Mouse (Mus musculus): ENCODE data around the gene Tesmin. TPM values are rescaled to one million over a fixed set of nuclear protein-coding genes. Genes with fewer than 3 reads are reported as not detected.

Tesmin gene
- total and polyA plus RNA-seq, 2 experiments from 2014 or later: 0.27 to 0.93 TPM

- Histone ChIP-seq H3K27me3 (ENCODE audit: insufficient read depth, low read length) (no peaks in the 10 kb centered on the region), H3K36me3 (ENCODE audit: insufficient read depth, low read length) (no peaks in the 10 kb centered on the region), H3K27ac (ENCODE audit: low read depth, low read length) (no peak overlapping the region), H3K9ac (replicated peaks; ENCODE audit: low read length, poor library complexity, severe bottlenecking) (no peak overlapping the region), H3K4me1 (ENCODE audit: insufficient read depth, low read length) (no peaks in the 10 kb centered on the region; the same call in 1 of the 2 replicates), H3K4me3 (ENCODE audit: low read depth, low read length) (no peak overlapping the region), H3K9me3 (ENCODE audit: low read length) (no peaks in the 10 kb centered on the region), H3K4me2 (ENCODE audit: low read depth, low read length, poor library complexity, severe bottlenecking) (no peak overlapping the region)
- ATAC-seq (ENCODE audit: low FRiP score): no peak
- no peak for DNase-seq (ENCODE audit: low spot score)
- TF ChIP-seq CTCF (IDR thresholded peaks at IDR 0.05): no peak
- 87% methylated on average over 7 of the region's 7 CpGs for WGBS
Measured at GRCm38 (mm10) chr19:3401504-3401903, 12.8 kb downstream of the Tesmin start.

- no peaks in the 10 kb centered on the region for H3K9me3 ChIP-seq (ENCODE audit: low read length)
- DNase-seq (ENCODE audit: low spot score): peak; percentile 65
Measured at GRCm38 (mm10) chr19:3401943-3402342, 13.3 kb downstream of the Tesmin start.

GRCm38 (mm10) chr19:3402390-3402789, 13.7 kb downstream of the Tesmin start:
- H3K4me3 ChIP-seq (ENCODE audit: low read depth, low read length): no peak overlapping the region
- no peaks in the 10 kb centered on the region for H3K27me3 ChIP-seq (ENCODE audit: insufficient read depth, low read length)
- H3K9ac ChIP-seq (replicated peaks; ENCODE audit: low read length, poor library complexity, severe bottlenecking): no peak overlapping the region
- no peak for ATAC-seq (ENCODE audit: low FRiP score)
- no peak overlapping the region for H3K4me2 ChIP-seq (ENCODE audit: low read depth, low read length, poor library complexity, severe bottlenecking)
- no peaks in the 10 kb centered on the region for H3K36me3 ChIP-seq (ENCODE audit: insufficient read depth, low read length)
- 84% methylated on average over 6 of the region's 6 CpGs for WGBS
- no peak for DNase-seq (ENCODE audit: low spot score)
- TF ChIP-seq CTCF (IDR thresholded peaks at IDR 0.05): no peak
- no peaks in the 10 kb centered on the region; the same call in 1 of the 2 replicates for H3K4me1 ChIP-seq (ENCODE audit: insufficient read depth, low read length)
- H3K27ac ChIP-seq (ENCODE audit: low read depth, low read length): no peak overlapping the region
- H3K9me3 ChIP-seq (ENCODE audit: low read length): no peaks in the 10 kb centered on the region

More at GRCm38 (mm10) chr19:3401943-3402342, 13.3 kb downstream of the Tesmin start:
- Histone ChIP-seq H3K27ac (ENCODE audit: low read depth, low read length) (no peak overlapping the region), H3K4me2 (ENCODE audit: low read depth, low read length, poor library complexity, severe bottlenecking) (no peak overlapping the region), H3K36me3 (ENCODE audit: insufficient read depth, low read length) (no peaks in the 10 kb centered on the region), H3K4me1 (ENCODE audit: insufficient read depth, low read length) (no peaks in the 10 kb centered on the region; the same call in 1 of the 2 replicates), H3K4me3 (ENCODE audit: low read depth, low read length) (no peak overlapping the region), H3K9ac (replicated peaks; ENCODE audit: low read length, poor library complexity, severe bottlenecking) (no peak overlapping the region), H3K27me3 (ENCODE audit: insufficient read depth, low read length) (no peaks in the 10 kb centered on the region)
- no peak for ATAC-seq (ENCODE audit: low FRiP score)
- 42% methylated on average over 7 of the region's 7 CpGs for WGBS
- TF ChIP-seq CTCF (IDR thresholded peaks at IDR 0.05): no peak

GRCm38 (mm10) chr19:3404030-3404429, 15.4 kb downstream of the Tesmin start:
- 81% methylated on average over 7 of the region's 7 CpGs for WGBS
- H3K36me3 ChIP-seq (ENCODE audit: insufficient read depth, low read length): no peaks in the 10 kb centered on the region
- H3K9ac ChIP-seq (replicated peaks; ENCODE audit: low read length, poor library complexity, severe bottlenecking): no peak overlapping the region
- no peak for TF ChIP-seq CTCF (IDR thresholded peaks at IDR 0.05)
- H3K4me1 ChIP-seq (ENCODE audit: insufficient read depth, low read length): no peaks in the 10 kb centered on the region; the same call in 1 of the 2 replicates
- DNase-seq (ENCODE audit: low spot score): no peak
- no peaks in the 10 kb centered on the region for H3K27me3 ChIP-seq (ENCODE audit: insufficient read depth, low read length)
- H3K27ac ChIP-seq (ENCODE audit: low read depth, low read length): no peak overlapping the region
- H3K4me2 ChIP-seq (ENCODE audit: low read depth, low read length, poor library complexity, severe bottlenecking): no peak overlapping the region
- no peak overlapping the region for H3K4me3 ChIP-seq (ENCODE audit: low read depth, low read length)
- no peak for ATAC-seq (ENCODE audit: low FRiP score)
- no peaks in the 10 kb centered on the region for H3K9me3 ChIP-seq (ENCODE audit: low read length)

GRCm38 (mm10) chr19:3405531-3406281, 17.0 kb downstream of the Tesmin start:
- TF ChIP-seq CTCF (IDR thresholded peaks at IDR 0.05): no peak
- no peak overlapping the region for H3K4me2 ChIP-seq (ENCODE audit: low read depth, low read length, poor library complexity, severe bottlenecking)
- no peaks in the 10 kb centered on the region for H3K36me3 ChIP-seq (ENCODE audit: insufficient read depth, low read length)
- no peaks in the 10 kb centered on the region for H3K27me3 ChIP-seq (ENCODE audit: insufficient read depth, low read length)
- 58% methylated on average over 1 of the region's 1 CpGs for WGBS
- H3K9me3 ChIP-seq (ENCODE audit: low read length): no peaks in the 10 kb centered on the region
- H3K9ac ChIP-seq (replicated peaks; ENCODE audit: low read length, poor library complexity, severe bottlenecking): no peak overlapping the region
- no peak overlapping the region for H3K4me3 ChIP-seq (ENCODE audit: low read depth, low read length)
- H3K27ac ChIP-seq (ENCODE audit: low read depth, low read length): no peak overlapping the region
- DNase-seq (ENCODE audit: low spot score) (no peak), ATAC-seq (ENCODE audit: low FRiP score) (no peak)
- H3K4me1 ChIP-seq (ENCODE audit: insufficient read depth, low read length): no peaks in the 10 kb centered on the region; the same call in 1 of the 2 replicates

- 0 out of 2 replicates have a peak, but pooled peaks have one; percentile 42 for ATAC-seq (ENCODE audit: low FRiP score)
- WGBS: 5% methylated on average over 32 of the region's 37 CpGs
- Histone ChIP-seq H3K27me3 (ENCODE audit: insufficient read depth, low read length) (0 out of 2 replicates have a peak, but pooled peaks cover 6% of the 10 kb centered on the region), H3K4me1 (ENCODE audit: insufficient read depth, low read length) (no peaks in the 10 kb centered on the region), H3K4me3 (ENCODE audit: low read depth, low read length) (peak within 1 kb of the TSS; percentile 29), H3K36me3 (ENCODE audit: insufficient read depth, low read length) (no peaks in the 10 kb centered on the region), H3K9ac (replicated peaks; ENCODE audit: low read length, poor library complexity, severe bottlenecking) (peak within 1 kb of the TSS; percentile 44; the same call in 1 of the 2 replicates), H3K27ac (ENCODE audit: low read depth, low read length) (no peak within 1 kb of the TSS), H3K9me3 (ENCODE audit: low read length) (no peaks in the 10 kb centered on the region), H3K4me2 (ENCODE audit: low read depth, low read length, poor library complexity, severe bottlenecking) (peak within 1 kb of the TSS; percentile 50)
- TF ChIP-seq CTCF (IDR thresholded peaks at IDR 0.05): no peak
- DNase-seq (ENCODE audit: low spot score): no peak
Measured at GRCm38 (mm10) chr19:3414268-3414733, 25.6 kb downstream of the Tesmin start, which contains the start of gene Gal. Gal (minus strand) TSS chr19:3414544.

Measured in midbrain, postnatal 0 days (tissue).